Mouse (Mus musculus): Measurements from ENCODE around the gene Pick1. TPM values are rescaled to one million over a fixed set of nuclear protein-coding genes. Genes with fewer than 3 reads are reported as not detected.

Gene Pick1
- polyA plus RNA-seq, 1 experiment from 2014 or later = 36.5 TPM

- H3K9me3 ChIP-seq (replicated peaks; ENCODE audit: control insufficient read depth, low read length) = no peaks in the 10 kb centered on the region
- no peak for ATAC-seq (replicated peaks; ENCODE audit: extremely low read depth, insufficient read depth, low FRiP score)
Measured at GRCm38 (mm10) chr15:79285399-79285798, 56.4 kb downstream of the Pick1 start, which contains the start of gene Baiap2l2. Gene Baiap2l2 (minus strand): TSS chr15:79285537.

DNA sequence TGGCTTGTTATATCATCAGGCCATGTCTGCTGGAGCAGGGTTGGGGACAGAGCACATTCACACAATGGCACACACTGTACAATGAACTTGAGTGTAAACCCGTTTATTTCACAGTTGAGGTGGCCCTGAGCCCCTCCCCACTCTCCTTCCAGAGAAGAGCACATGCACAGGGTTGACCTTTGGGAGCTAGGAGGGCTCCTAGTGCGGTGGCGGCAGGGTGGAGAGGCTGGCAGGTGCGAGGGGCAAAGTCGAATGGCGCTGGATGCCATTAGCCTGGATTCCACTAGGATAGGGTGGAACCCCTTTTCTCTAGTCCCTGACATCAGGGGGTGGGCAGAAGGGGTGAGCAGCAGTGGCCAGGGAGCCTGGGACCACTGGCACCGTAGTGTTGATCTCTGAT, 57.2 kb downstream of the Pick1 start:
- peaks cover 5% of the 10 kb centered on the region for H3K4me1 ChIP-seq (ENCODE audit: control insufficient read depth, insufficient read depth, low read length)
- no peak overlapping the region for H3K4me2 ChIP-seq (ENCODE audit: low read depth, low read length)
- H3K27ac ChIP-seq (ENCODE audit: low read length) = no peak overlapping the region
- no peaks in the 10 kb centered on the region for H3K27me3 ChIP-seq (ENCODE audit: control insufficient read depth, insufficient read depth, low read length)
- ATAC-seq (replicated peaks; ENCODE audit: extremely low read depth, insufficient read depth, low FRiP score) = no peak
- no peak overlapping the region for H3K4me3 ChIP-seq (ENCODE audit: low read length)
- no peaks in the 10 kb centered on the region for H3K36me3 ChIP-seq (ENCODE audit: control insufficient read depth, insufficient read depth)
- no peaks in the 10 kb centered on the region for H3K9me3 ChIP-seq (replicated peaks; ENCODE audit: control insufficient read depth, low read length)
- 86% methylated on average over 7 of the region's 7 CpGs for WGBS
- H3K9ac ChIP-seq (ENCODE audit: low read length) = no peak overlapping the region

More at GRCm38 (mm10) chr15:79285399-79285798, 56.4 kb downstream of the Pick1 start, which contains the start of gene Baiap2l2:
- H3K27me3 ChIP-seq (ENCODE audit: control insufficient read depth, insufficient read depth, low read length) = no peaks in the 10 kb centered on the region
- H3K36me3 ChIP-seq (ENCODE audit: control insufficient read depth, insufficient read depth) = no peaks in the 10 kb centered on the region
- H3K4me3 ChIP-seq (ENCODE audit: low read length) = no peak within 1 kb of the TSS
- H3K27ac ChIP-seq (ENCODE audit: low read length) = no peak within 1 kb of the TSS
- H3K9ac ChIP-seq (ENCODE audit: low read length) = no peak within 1 kb of the TSS
- peaks cover 5% of the 10 kb centered on the region for H3K4me1 ChIP-seq (ENCODE audit: control insufficient read depth, insufficient read depth, low read length)
- WGBS = 72% methylated on average over 10 of the region's 10 CpGs
- no peak within 1 kb of the TSS for H3K4me2 ChIP-seq (ENCODE audit: low read depth, low read length)

GRCm38 (mm10) chr15:79287091-79287490, 58.1 kb downstream of the Pick1 start:
- 91% methylated on average over 7 of the region's 7 CpGs for WGBS

GRCm38 (mm10) chr15:79288387-79288786, 59.4 kb downstream of the Pick1 start:
- Histone ChIP-seq H3K4me1 (ENCODE audit: control insufficient read depth, insufficient read depth, low read length) (no peaks in the 10 kb centered on the region), H3K9ac (ENCODE audit: low read length) (no peak overlapping the region), H3K27me3 (ENCODE audit: control insufficient read depth, insufficient read depth, low read length) (no peaks in the 10 kb centered on the region), H3K27ac (ENCODE audit: low read length) (no peak overlapping the region), H3K36me3 (ENCODE audit: control insufficient read depth, insufficient read depth) (no peaks in the 10 kb centered on the region), H3K4me3 (ENCODE audit: low read length) (no peak overlapping the region), H3K4me2 (ENCODE audit: low read depth, low read length) (no peak overlapping the region), H3K9me3 (replicated peaks; ENCODE audit: control insufficient read depth, low read length) (no peaks in the 10 kb centered on the region)
- 79% methylated on average over 3 of the region's 3 CpGs for WGBS
- no peak for ATAC-seq (replicated peaks; ENCODE audit: extremely low read depth, insufficient read depth, low FRiP score)

More at GRCm38 (mm10) chr15:79287091-79287490, 58.1 kb downstream of the Pick1 start:
- H3K9me3 ChIP-seq (replicated peaks; ENCODE audit: control insufficient read depth, low read length) = no peaks in the 10 kb centered on the region
- no peaks in the 10 kb centered on the region for H3K4me1 ChIP-seq (ENCODE audit: control insufficient read depth, insufficient read depth, low read length)
- no peak overlapping the region for H3K27ac ChIP-seq (ENCODE audit: low read length)
- ATAC-seq (replicated peaks; ENCODE audit: extremely low read depth, insufficient read depth, low FRiP score) = no peak
- no peak overlapping the region for H3K4me3 ChIP-seq (ENCODE audit: low read length)
- H3K4me2 ChIP-seq (ENCODE audit: low read depth, low read length) = no peak overlapping the region
- no peak overlapping the region for H3K9ac ChIP-seq (ENCODE audit: low read length)
- H3K27me3 ChIP-seq (ENCODE audit: control insufficient read depth, insufficient read depth, low read length) = no peaks in the 10 kb centered on the region
- no peaks in the 10 kb centered on the region for H3K36me3 ChIP-seq (ENCODE audit: control insufficient read depth, insufficient read depth)

GRCm38 (mm10) chr15:79289441-79289840, 60.5 kb downstream of the Pick1 start:
- Histone ChIP-seq H3K9ac (ENCODE audit: low read length) (no peak overlapping the region), H3K9me3 (replicated peaks; ENCODE audit: control insufficient read depth, low read length) (no peaks in the 10 kb centered on the region), H3K27me3 (ENCODE audit: control insufficient read depth, insufficient read depth, low read length) (no peaks in the 10 kb centered on the region), H3K36me3 (ENCODE audit: control insufficient read depth, insufficient read depth) (no peaks in the 10 kb centered on the region), H3K4me3 (ENCODE audit: low read length) (no peak overlapping the region), H3K27ac (ENCODE audit: low read length) (no peak overlapping the region), H3K4me2 (ENCODE audit: low read depth, low read length) (no peak overlapping the region), H3K4me1 (ENCODE audit: control insufficient read depth, insufficient read depth, low read length) (no peaks in the 10 kb centered on the region)
- no peak for ATAC-seq (replicated peaks; ENCODE audit: extremely low read depth, insufficient read depth, low FRiP score)
- 81% methylated on average over 12 of the region's 12 CpGs for WGBS

DNA sequence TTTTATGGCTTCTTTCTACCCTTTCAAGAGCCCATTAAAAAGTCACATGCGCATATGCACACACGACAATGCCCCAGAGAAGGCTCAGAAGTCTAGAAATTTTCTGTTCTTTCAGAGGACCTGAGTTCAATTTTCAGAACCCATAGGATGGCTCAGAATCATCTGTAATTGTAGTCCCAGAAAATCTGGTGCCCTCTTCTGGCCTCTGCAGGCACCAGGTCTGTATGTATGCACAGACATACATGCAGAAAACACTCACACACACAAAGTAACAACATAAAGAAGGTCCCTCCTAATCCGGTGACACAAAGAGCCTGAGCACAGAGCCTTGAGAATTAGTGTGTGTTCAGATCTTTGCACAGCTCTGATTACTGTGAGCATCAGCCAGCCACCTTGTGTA, 61.4 kb downstream of the Pick1 start:
- Histone ChIP-seq H3K36me3 (ENCODE audit: control insufficient read depth, insufficient read depth) (no peaks in the 10 kb centered on the region), H3K9me3 (replicated peaks; ENCODE audit: control insufficient read depth, low read length) (no peaks in the 10 kb centered on the region), H3K4me2 (ENCODE audit: low read depth, low read length) (no peak overlapping the region), H3K9ac (ENCODE audit: low read length) (no peak overlapping the region), H3K27me3 (ENCODE audit: control insufficient read depth, insufficient read depth, low read length) (no peaks in the 10 kb centered on the region), H3K4me1 (ENCODE audit: control insufficient read depth, insufficient read depth, low read length) (no peaks in the 10 kb centered on the region), H3K27ac (ENCODE audit: low read length) (no peak overlapping the region), H3K4me3 (ENCODE audit: low read length) (no peak overlapping the region)
- 85% methylated on average over 3 of the region's 3 CpGs for WGBS
- ATAC-seq (replicated peaks; ENCODE audit: extremely low read depth, insufficient read depth, low FRiP score) = no peak

DNA sequence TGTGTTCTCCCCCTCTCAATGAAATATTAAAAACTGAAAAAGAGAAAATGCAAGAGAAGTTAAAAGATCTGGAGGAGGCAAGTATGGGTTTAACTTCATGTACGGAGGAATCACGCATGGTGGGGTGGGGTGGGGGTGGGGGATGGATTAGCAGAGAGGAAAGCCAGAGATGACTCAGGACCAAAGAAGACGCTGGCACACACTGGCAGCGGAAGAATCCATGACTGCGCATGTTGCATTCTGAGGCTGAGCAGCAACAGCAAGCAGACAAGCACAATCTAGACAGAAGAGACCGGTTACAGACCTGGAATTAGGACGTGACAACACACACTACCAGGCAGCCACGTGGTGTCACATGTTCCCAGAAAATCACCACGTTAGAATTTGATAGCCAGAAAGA, 63.8 kb downstream of the Pick1 start:
- no peaks in the 10 kb centered on the region for H3K9me3 ChIP-seq (replicated peaks; ENCODE audit: control insufficient read depth, low read length)
- H3K27ac ChIP-seq (ENCODE audit: low read length) = no peak overlapping the region
- H3K36me3 ChIP-seq (ENCODE audit: control insufficient read depth, insufficient read depth) = no peaks in the 10 kb centered on the region
- no peak for ATAC-seq (replicated peaks; ENCODE audit: extremely low read depth, insufficient read depth, low FRiP score)
- 82% methylated on average over 9 of the region's 9 CpGs for WGBS
- no peaks in the 10 kb centered on the region for H3K4me1 ChIP-seq (ENCODE audit: control insufficient read depth, insufficient read depth, low read length)
- H3K4me2 ChIP-seq (ENCODE audit: low read depth, low read length) = no peak overlapping the region
- H3K4me3 ChIP-seq (ENCODE audit: low read length) = no peak overlapping the region
- H3K9ac ChIP-seq (ENCODE audit: low read length) = no peak overlapping the region
- no peaks in the 10 kb centered on the region for H3K27me3 ChIP-seq (ENCODE audit: control insufficient read depth, insufficient read depth, low read length)

GRCm38 (mm10) chr15:79298553-79298952, 69.6 kb downstream of the Pick1 start:
- Histone ChIP-seq H3K4me3 (ENCODE audit: low read length) (no peak overlapping the region), H3K4me2 (ENCODE audit: low read depth, low read length) (no peak overlapping the region), H3K27ac (ENCODE audit: low read length) (no peak overlapping the region), H3K9ac (ENCODE audit: low read length) (no peak overlapping the region), H3K4me1 (ENCODE audit: control insufficient read depth, insufficient read depth, low read length) (no peaks in the 10 kb centered on the region), H3K27me3 (ENCODE audit: control insufficient read depth, insufficient read depth, low read length) (no peaks in the 10 kb centered on the region), H3K36me3 (ENCODE audit: control insufficient read depth, insufficient read depth) (no peaks in the 10 kb centered on the region), H3K9me3 (replicated peaks; ENCODE audit: control insufficient read depth, low read length) (no peaks in the 10 kb centered on the region)
- 87% methylated on average over 6 of the region's 6 CpGs for WGBS
- ATAC-seq (replicated peaks; ENCODE audit: extremely low read depth, insufficient read depth, low FRiP score) = no peak
